Mouse (Mus musculus) monocyte, adult 5-6 weeks (primary cell): ENCODE measurements around the gene Cdk8. TPM values are rescaled to one million over a fixed set of nuclear protein-coding genes. Genes with fewer than 3 reads are reported as not detected.

ENCODE experiments used
- ATAC-seq: fragments of 153-309, 156-312 bp; replicated peaks from 2 replicates; pipeline ENCODE4 v1.8.0; 2017; ENCODE audit warnings: mild to moderate bottlenecking; ENCODE audit not compliant: low TSS enrichment, insufficient number of reproducible peaks, severe bottlenecking, poor library complexity, low FRiP score
- total RNA-seq: library from RNA; stranded (forward); fragments of 200-1000, 200-491, 200-594 nt; gene quantifications from 3 replicates; pipeline ENCODE4 v1.2.3, GENCODE M21; 2017

Cdk8 gene
- total RNA-seq, 1 experiment from 2014 or later: 22.9 TPM

GRCm38 (mm10) chr5:146344911-146345686 is 114.1 kb downstream of the Cdk8 start:
- no peak for ATAC-seq

GRCm38 (mm10) chr5:146347081-146347480 is 116.1 kb downstream of the Cdk8 start:
- no peak for ATAC-seq

- ATAC-seq: no peak
Measured at GRCm38 (mm10) chr5:146349183-146349582, 118.2 kb downstream of the Cdk8 start.

- no peak for ATAC-seq
Measured at GRCm38 (mm10) chr5:146350784-146351183, 119.8 kb downstream of the Cdk8 start.

GRCm38 (mm10) chr5:146352006-146352405 is 121.0 kb downstream of the Cdk8 start:
- no peak for ATAC-seq

Other genes starting within 250 kb of the Cdk8 start
- not detected in 3 replicates for gene Cyp3a25, start 221.6 kb upstream of the Cdk8 start, total RNA-seq
- not detected in 3 replicates for gene Cyp3a59, start 152.0 kb upstream of the Cdk8 start, total RNA-seq
- not detected in 3 replicates for gene Gm5565, start 70.7 kb upstream of the Cdk8 start, total RNA-seq
- not detected in 3 replicates for gene Gm6309, start 60.5 kb upstream of the Cdk8 start, total RNA-seq
- gene 1700001J03Rik, start 45.9 kb upstream of the Cdk8 start, total RNA-seq: not detected in 3 replicates
- gene Rnf6, start 9.7 kb upstream of the Cdk8 start, total RNA-seq: 76.5 to 106 TPM (median 87.9 TPM) in 3 replicates
- gene Wasf3, start 153.8 kb downstream of the Cdk8 start, total RNA-seq: not detected in 3 replicates